Mouse (Mus musculus): ENCODE data around the gene Erc2. TPM values are rescaled to one million over a fixed set of nuclear protein-coding genes. Genes with fewer than 3 reads are reported as not detected.

The Erc2 gene
- total RNA-seq, 2 experiments from 2014 or later, result 211 to 222 TPM

GRCm38 (mm10) chr14:27759069-27759628 is 136.9 kb downstream of the Erc2 start:
- intact Hi-C loops (cut with DNase I), result no loop called here

GRCm38 (mm10) chr14:27759982-27760381 is 137.8 kb downstream of the Erc2 start:
- DNase-seq, result no peak
- intact Hi-C loops (cut with DNase I), result no loop called here

More at GRCm38 (mm10) chr14:27759069-27759628, 136.9 kb downstream of the Erc2 start:
- DNase-seq, result no peak

GRCm38 (mm10) chr14:27775367-27775766 is 153.1 kb downstream of the Erc2 start:
- intact Hi-C loops (cut with DNase I), result no loop called here
- DNase-seq, result no peak

- intact Hi-C loops (cut with DNase I), result no loop called here
These were observed 156.3 kb downstream of the Erc2 start for GRCm38 (mm10) chr14:27778503-27778902.

GRCm38 (mm10) chr14:27778982-27779701 is 156.9 kb downstream of the Erc2 start:
- DNase-seq, result no peak
- intact Hi-C loops (cut with DNase I), result no loop called here

More at GRCm38 (mm10) chr14:27778503-27778902, 156.3 kb downstream of the Erc2 start:
- DNase-seq, result peak; percentile 31

- intact Hi-C loops (cut with DNase I), result no loop called here
- no peak for DNase-seq
These were observed 159.0 kb downstream of the Erc2 start for GRCm38 (mm10) chr14:27781221-27781620.

GRCm38 (mm10) chr14:27784826-27785225 is 162.6 kb downstream of the Erc2 start:
- DNase-seq, result no peak
- intact Hi-C loops (cut with DNase I), result no loop called here

- intact Hi-C loops (cut with DNase I), result no loop called here
- DNase-seq, result no peak
These were observed 163.3 kb downstream of the Erc2 start for GRCm38 (mm10) chr14:27785562-27785961.

GRCm38 (mm10) chr14:27789066-27789898 is 167.1 kb downstream of the Erc2 start:
- no peak for DNase-seq
- intact Hi-C loops (cut with DNase I), result no loop called here

GRCm38 (mm10) chr14:27798184-27798934 is 176.1 kb downstream of the Erc2 start:
- DNase-seq, result no peak
- intact Hi-C loops (cut with DNase I), result no loop called here

- intact Hi-C loops (cut with DNase I), result loop anchor here (10.0 kb wide), 1 partner anchor 1294 kb away; no protein-coding TSS in a partner anchor
- no peak for DNase-seq
These were observed 178.5 kb downstream of the Erc2 start for GRCm38 (mm10) chr14:27800766-27801165.

- intact Hi-C loops (cut with DNase I), result loop anchor here (10.0 kb wide), 1 partner anchor 1291 kb away; no protein-coding TSS in a partner anchor
- DNase-seq, result peak; percentile 17
These were observed 181.7 kb downstream of the Erc2 start for GRCm38 (mm10) chr14:27803961-27804360.

GRCm38 (mm10) chr14:27805064-27805463 is 182.8 kb downstream of the Erc2 start:
- no peak for DNase-seq
- intact Hi-C loops (cut with DNase I), result loop anchor here (5.0 to 10.0 kb wide), 2 partner anchors 1290 to 1637 kb away; no protein-coding TSS in a partner anchor

- intact Hi-C loops (cut with DNase I), result loop anchor here (5.0 to 10.0 kb wide), 2 partner anchors 1287 to 1634 kb away; no protein-coding TSS in a partner anchor
- peak; percentile 46 for DNase-seq
These were observed 185.9 kb downstream of the Erc2 start for GRCm38 (mm10) chr14:27808080-27808479.

- DNase-seq, result no peak
- intact Hi-C loops (cut with DNase I), result loop anchor here (5.0 to 10.0 kb wide), 2 partner anchors 1286 to 1634 kb away; no protein-coding TSS in a partner anchor
These were observed 186.4 kb downstream of the Erc2 start for GRCm38 (mm10) chr14:27808523-27809114.

- no peak for DNase-seq
These were observed 188.6 kb downstream of the Erc2 start for GRCm38 (mm10) chr14:27810790-27811189.

GRCm38 (mm10) chr14:27811649-27812048 is 189.4 kb downstream of the Erc2 start:
- intact Hi-C loops (cut with DNase I), result loop anchor here (5.0 to 10.0 kb wide), 2 partner anchors 453 to 696 kb away; no protein-coding TSS in a partner anchor
- DNase-seq, result no peak

More at GRCm38 (mm10) chr14:27810790-27811189, 188.6 kb downstream of the Erc2 start:
- intact Hi-C loops (cut with DNase I), result loop anchor here (5.0 to 10.0 kb wide), 2 partner anchors 454 to 697 kb away; no protein-coding TSS in a partner anchor

GRCm38 (mm10) chr14:27815739-27816138 is 193.5 kb downstream of the Erc2 start:
- no peak for DNase-seq
- intact Hi-C loops (cut with DNase I), result loop anchor here (10.0 kb wide), 1 partner anchor 449 kb away; no protein-coding TSS in a partner anchor

- intact Hi-C loops (cut with DNase I), result loop anchor here (10.0 kb wide), 1 partner anchor 446 kb away; no protein-coding TSS in a partner anchor
- DNase-seq, result no peak
These were observed 196.8 kb downstream of the Erc2 start for GRCm38 (mm10) chr14:27818986-27819385.

All from left cerebral cortex, postnatal 4 days (tissue).